ENCODE assay signal across 8 mouse cellular contexts in genomic region chr13:37562652-37563051, GRCm38 (mm10).
DNase-seq lines count a peak whose midpoint lies in the region; ATAC-seq and TF ChIP-seq lines count a peak whose summit lies in the region.
"Had no signal": no experiment of that assay in that cellular context is flagged by ENCODE, and none has a peak within 500 bp of the region (broad histone marks: within the 10 kb centered on the region; RNA-seq: fewer than 3 reads in every experiment).

No protein-coding gene starts in this region.

- WGBS in heart, embryonic 10.5 days = 23% methylated on average over 5 of the region's 5 CpGs
- WGBS in kidney, postnatal 0 days = 15% methylated on average over 5 of the region's 5 CpGs

- no peaks in the 10 kb centered on the region for H3K36me3 ChIP-seq in heart, embryonic 10.5 days
- H3K36me3 ChIP-seq in kidney, postnatal 0 days (ENCODE audit: insufficient read depth, low read length) = no peaks in the 10 kb centered on the region
- H3K36me3 ChIP-seq: neural tube, embryonic 12.5 days had no signal

- peak; percentile 57; the same call in 1 of the 2 replicates for ATAC-seq in kidney, postnatal 0 days (replicated peaks; ENCODE audit: low FRiP score, low read depth)

- H3K27me3 ChIP-seq in heart, embryonic 10.5 days (ENCODE audit: insufficient read depth, poor library complexity, severe bottlenecking) = no peaks in the 10 kb centered on the region
- no peaks in the 10 kb centered on the region for H3K27me3 ChIP-seq in kidney, postnatal 0 days (ENCODE audit: insufficient read depth, low read length)
- H3K27me3 ChIP-seq: neural tube, embryonic 12.5 days had no signal

- peaks cover 52% of the 10 kb centered on the region for H3K4me1 ChIP-seq in heart, embryonic 10.5 days
- peaks cover 4% of the 10 kb centered on the region; the same call in 1 of the 2 replicates for H3K4me1 ChIP-seq in kidney, postnatal 0 days (replicated peaks; ENCODE audit: insufficient read depth, low read length)

- H3K4me3 ChIP-seq in heart, embryonic 10.5 days = no peak overlapping the region
- no peak overlapping the region for H3K4me3 ChIP-seq in kidney, postnatal 0 days (replicated peaks; ENCODE audit: low read depth, low read length)
- H3K4me3 ChIP-seq: neural tube, embryonic 12.5 days had no signal

- no peaks in the 10 kb centered on the region for H3K9me3 ChIP-seq in heart, embryonic 10.5 days
- no peaks in the 10 kb centered on the region for H3K9me3 ChIP-seq in kidney, postnatal 0 days (replicated peaks; ENCODE audit: low read length)
- H3K9me3 ChIP-seq: neural tube, embryonic 12.5 days had no signal

- H3K9ac ChIP-seq in kidney, postnatal 0 days (ENCODE audit: low read depth, low read length) = no peak overlapping the region
- H3K9ac ChIP-seq: neural tube, embryonic 12.5 days had no signal

- no peak for TF ChIP-seq CTCF in kidney, postnatal 0 days (IDR thresholded peaks at IDR 0.05; ENCODE audit: low read depth)

- H3K4me2 ChIP-seq in kidney, postnatal 0 days (ENCODE audit: low read length) = no peak overlapping the region
- H3K4me2 ChIP-seq: neural tube, embryonic 12.5 days had no signal

- H3K27ac ChIP-seq in heart, embryonic 10.5 days = peak overlapping the region; percentile 71
- H3K27ac ChIP-seq in kidney, postnatal 0 days = no peak overlapping the region
- H3K27ac ChIP-seq: neural tube, embryonic 12.5 days had no signal

- peak; percentile 33 for DNase-seq in R1 (ENCODE audit: low read depth, low spot score)
- DNase-seq in adrenal gland, adult 2 months = peak; percentile 81
- DNase-seq in heart, embryonic 10.5 days (ENCODE audit: low spot score) = no peak
- DNase-seq in kidney, postnatal 0 days (ENCODE audit: low spot score) = peak; percentile 73
- peak; percentile 91 for DNase-seq in lung, postnatal 10 days
- DNase-seq in thymus, postnatal 4 days = peak; percentile 66
- DNase-seq in cerebellum, postnatal 14 days = no peak

Comparison
In these comparisons a context has a peak if more than half of its experiments do, and no peak if none do; other contexts are left out.
1. DNase-seq: peak in R1 (single experiment), adrenal gland, adult 2 months (single experiment), kidney, postnatal 0 days (single experiment), lung, postnatal 10 days (single experiment) and thymus, postnatal 4 days (single experiment); none in heart, embryonic 10.5 days (single experiment) and cerebellum, postnatal 14 days (0 of 2).